Mouse (Mus musculus): ENCODE results near the gene Arid1b.

DNA sequence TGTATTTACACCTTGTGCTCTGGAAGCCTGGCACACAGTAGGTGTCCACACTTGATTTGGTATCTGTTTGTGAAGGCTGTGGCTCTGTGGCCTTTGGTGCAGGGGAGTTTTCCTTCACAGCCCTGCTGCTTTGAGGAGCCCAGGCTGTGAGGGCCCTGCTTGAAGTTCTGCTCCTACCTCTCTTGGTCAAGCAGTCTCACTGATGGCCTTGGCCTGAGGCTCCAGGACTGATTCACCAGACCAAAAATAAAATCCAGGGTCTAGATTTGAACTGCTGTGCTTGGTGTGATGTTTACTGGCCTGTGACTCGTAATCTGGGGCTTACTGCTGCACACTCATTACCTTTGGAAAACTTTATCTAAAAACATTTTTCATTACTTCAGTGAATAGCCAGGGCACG is 45.7 kb downstream of the Arid1b start:
- TF ChIP-seq CHD2 (IDR thresholded peaks at IDR 0.05; ENCODE audit: low read depth, low read length): no peak
- no peak for TF ChIP-seq ZNF384 (IDR thresholded peaks at IDR 0.05; ENCODE audit: low read depth, low read length)
- no peak for TF ChIP-seq HCFC1 (IDR thresholded peaks at IDR 0.05; ENCODE audit: borderline replicate concordance, insufficient read depth, low read length)

Measured in ES-E14 (cell line).